Mouse (Mus musculus): ENCODE results near the gene Pole4. TPM values are rescaled to one million over a fixed set of nuclear protein-coding genes. Genes with fewer than 3 reads are reported as not detected.
"Not testable (repeated sequence)": the region's sequence is repeated elsewhere in the genome, so short reads cannot be mapped to it uniquely, and the experiment has no call there.

Gene Pole4
- total RNA-seq, 2 experiments from 2014 or later: 35.4 to 42.4 TPM

GRCm38 (mm10) chr6:82640046-82640445 is 65.1 kb downstream of the Pole4 start:
- no peak for DNase-seq (ENCODE audit: low spot score in 2 of 2)

GRCm38 (mm10) chr6:82625331-82625730 is 79.8 kb downstream of the Pole4 start:
- not testable (repeated sequence) for DNase-seq (ENCODE audit: low spot score in 2 of 2)

- DNase-seq (ENCODE audit: low spot score in 2 of 2): no peak
Measured at GRCm38 (mm10) chr6:82613201-82613600, 92.0 kb downstream of the Pole4 start.

GRCm38 (mm10) chr6:82611049-82611448 is 94.1 kb downstream of the Pole4 start:
- DNase-seq (ENCODE audit: low spot score in 2 of 2): no peak

GRCm38 (mm10) chr6:82609339-82609926 is 95.7 kb downstream of the Pole4 start:
- no peak for DNase-seq (ENCODE audit: low spot score in 2 of 2)

- DNase-seq (ENCODE audit: low spot score in 2 of 2): no peak
Measured at GRCm38 (mm10) chr6:82608756-82609155, 96.4 kb downstream of the Pole4 start.

GRCm38 (mm10) chr6:82604791-82605190 is 100.4 kb downstream of the Pole4 start:
- no peak for DNase-seq (ENCODE audit: low spot score in 2 of 2)

- DNase-seq (ENCODE audit: low spot score in 2 of 2): peak in 1 of 2 experiments; percentile 13
Measured at GRCm38 (mm10) chr6:82603665-82604064, 101.5 kb downstream of the Pole4 start.

- DNase-seq (ENCODE audit: low spot score in 2 of 2): no peak
Measured at GRCm38 (mm10) chr6:82603228-82603627, 101.9 kb downstream of the Pole4 start.

- DNase-seq (ENCODE audit: low spot score in 2 of 2): no peak
Measured at GRCm38 (mm10) chr6:82595461-82596090, 109.6 kb downstream of the Pole4 start.

GRCm38 (mm10) chr6:82589387-82589786 is 115.8 kb downstream of the Pole4 start:
- no peak for DNase-seq (ENCODE audit: low spot score in 2 of 2)

- DNase-seq (ENCODE audit: low spot score in 2 of 2): no peak
Measured at GRCm38 (mm10) chr6:82585396-82585795, 119.8 kb downstream of the Pole4 start.

GRCm38 (mm10) chr6:82575445-82575844 is 129.7 kb downstream of the Pole4 start:
- DNase-seq (ENCODE audit: low spot score in 2 of 2): no peak

Other genes starting within 250 kb of the Pole4 start
- 100 to 1,000 TPM; 143 to 231 TPM for gene Hk2, start 69.1 kb upstream of the Pole4 start, total RNA-seq (2021)
- gene Sema4f, start 234.4 kb upstream of the Pole4 start, total RNA-seq (2021): under 1 TPM; 0.74 to 0.76 TPM
- not detected for gene M1ap, start 241.5 kb upstream of the Pole4 start, total RNA-seq (2021)

Data from adrenal gland, adult 18-20 months (tissue).